Mouse (Mus musculus) MEL (cell line): ENCODE measurements around the gene Arcn1. TPM values are rescaled to one million over a fixed set of nuclear protein-coding genes. Genes with fewer than 3 reads are reported as not detected.

ENCODE experiments used
- DNase-seq: peaks from one replicate; pipeline ENCODE4 v3.0.0; 2011; ENCODE audit warnings: low read depth, low spot score
- H3K27ac ChIP-seq: 2 replicates; pipeline ENCODE4 v1.5.1; 2012; ENCODE audit warnings: low read depth, mild to moderate bottlenecking, control low read depth, low read length, moderate library complexity; ENCODE audit not compliant: control insufficient read depth
- H3K27me3 ChIP-seq, 2 experiments: fragments of 150-350 bp in 1 of 2; sonication (generic) in 1 of 2; 2 replicates each; pipeline ENCODE4 v1.6.1; 2012; ENCODE audit warnings: low read length in 2 of 2, mild to moderate bottlenecking in 2 of 2, improper control_type of control experiment in 1 of 2, moderate library complexity in 1 of 2; ENCODE audit not compliant: insufficient read depth in 2 of 2, control insufficient read depth in 1 of 2
- H3K36me3 ChIP-seq, 2 experiments: 2 replicates each; pipeline ENCODE4 v1.6.1; 2012 to 2014; ENCODE audit warnings: low read length in 2 of 2, improper control_type of control experiment in 1 of 2, inconsistent platforms in 1 of 2, mild to moderate bottlenecking in 1 of 2; ENCODE audit not compliant: insufficient read depth in 2 of 2, control insufficient read depth in 1 of 2
- H3K4me1 ChIP-seq, 2 experiments: fragments of 150-350 bp in 1 of 2; sonication (generic) in 1 of 2; 2 replicates each; pipeline ENCODE4 v1.6.1; 2012; ENCODE audit warnings: low read length in 2 of 2, improper control_type of control experiment in 1 of 2, mild to moderate bottlenecking in 1 of 2; ENCODE audit not compliant: insufficient read depth in 2 of 2, control insufficient read depth in 1 of 2
- H3K4me3 ChIP-seq, 2 experiments: fragments of 150-350 bp in 1 of 2; sonication (generic) in 1 of 2; 2 replicates each; pipeline ENCODE4 v1.5.1; 2012; ENCODE audit warnings: low read depth in 2 of 2, low read length in 2 of 2, mild to moderate bottlenecking in 2 of 2, moderate library complexity in 2 of 2, control low read depth in 1 of 2, improper control_type of control experiment in 1 of 2; ENCODE audit not compliant: control insufficient read depth in 1 of 2, insufficient read depth in 1 of 2
- H3K79me2 ChIP-seq: 2 replicates; pipeline ENCODE4 v1.6.1; 2012; ENCODE audit warnings: mild to moderate bottlenecking, low read length, moderate library complexity; ENCODE audit not compliant: control insufficient read depth, poor library complexity, insufficient read depth
- H3K9ac ChIP-seq: 2 replicates; pipeline ENCODE4 v1.6.1; 2012; ENCODE audit warnings: low read depth, mild to moderate bottlenecking, control low read depth, low read length, moderate library complexity; ENCODE audit not compliant: control insufficient read depth, poor library complexity, severe bottlenecking
- H3K9me3 ChIP-seq: fragments of 150-350 bp; sonication (generic); replicated peaks from 2 replicates; pipeline ENCODE4 v1.6.1; 2012; ENCODE audit warnings: mild to moderate bottlenecking, low read length, improper control_type of control experiment, moderate library complexity; ENCODE audit not compliant: insufficient read depth
- BHLHE40 ChIP-seq: IDR thresholded peaks from 2 replicates; pipeline ENCODE4 v1.6.1; 2012; ENCODE audit warnings: low read depth, mild to moderate bottlenecking, inconsistent platforms, low read length, improper control_type of control experiment, borderline replicate concordance
- ELF1 ChIP-seq: IDR thresholded peaks from 2 replicates; pipeline ENCODE4 v1.6.1; 2014; ENCODE audit warnings: low read depth, mild to moderate bottlenecking, inconsistent platforms, low read length, improper control_type of control experiment, moderate library complexity
- EP300 ChIP-seq, 2 experiments: IDR thresholded peaks; 2 replicates each; pipeline ENCODE4 v1.6.1; 2011; ENCODE audit warnings: improper control_type of control experiment in 2 of 2, low read length in 2 of 2, low read depth in 1 of 2, mild to moderate bottlenecking in 1 of 2
- GABPA ChIP-seq: IDR thresholded peaks from 2 replicates; pipeline ENCODE4 v1.6.1; 2012; ENCODE audit warnings: low read depth, mild to moderate bottlenecking, inconsistent platforms, low read length, improper control_type of control experiment, moderate library complexity
- GATA1 ChIP-seq: IDR thresholded peaks from 2 replicates; pipeline ENCODE4 v1.6.1; 2011; ENCODE audit warnings: low read depth, low read length, improper control_type of control experiment
- HCFC1 ChIP-seq: IDR thresholded peaks from 2 replicates; pipeline ENCODE4 v1.6.1; 2012; ENCODE audit warnings: low read depth, mild to moderate bottlenecking, inconsistent platforms, low read length, improper control_type of control experiment, moderate library complexity
- JUND ChIP-seq: IDR thresholded peaks from 2 replicates; pipeline ENCODE4 v1.6.1; 2011; ENCODE audit warnings: low read depth, mild to moderate bottlenecking, improper control_type of control experiment, low read length
- KAT2A ChIP-seq: conservative IDR thresholded peaks from 2 replicates; pipeline ENCODE4 v1.6.1; 2012; ENCODE audit warnings: low read depth, low read length, improper control_type of control experiment, inconsistent platforms
- MAFK ChIP-seq: IDR thresholded peaks from 2 replicates; pipeline ENCODE4 v1.6.1; 2011; ENCODE audit warnings: low read depth, mild to moderate bottlenecking, low read length, improper control_type of control experiment, borderline replicate concordance
- MAX ChIP-seq: IDR thresholded peaks from 2 replicates; pipeline ENCODE4 v1.6.1; 2011; ENCODE audit warnings: low read length, improper control_type of control experiment
- MAZ ChIP-seq: IDR thresholded peaks from 2 replicates; pipeline ENCODE4 v1.6.1; 2012; ENCODE audit warnings: low read depth, mild to moderate bottlenecking, inconsistent platforms, low read length, improper control_type of control experiment
- MEF2A ChIP-seq: IDR thresholded peaks from 2 replicates; pipeline ENCODE4 v1.6.1; 2014; ENCODE audit warnings: low read depth, mild to moderate bottlenecking, inconsistent platforms, low read length, improper control_type of control experiment; ENCODE audit not compliant: poor library complexity, insufficient replicate concordance, severe bottlenecking; ENCODE audit errors: extremely low read depth
- MXI1 ChIP-seq: IDR thresholded peaks from 2 replicates; pipeline ENCODE4 v1.6.1; 2011; ENCODE audit warnings: mild to moderate bottlenecking, low read depth, low read length, improper control_type of control experiment
- MYB ChIP-seq: IDR thresholded peaks from 2 replicates; pipeline ENCODE4 v1.6.1; 2011; ENCODE audit warnings: mild to moderate bottlenecking, low read depth, low read length, improper control_type of control experiment
- MYC ChIP-seq: IDR thresholded peaks from 2 replicates; pipeline ENCODE4 v1.6.1; 2011; ENCODE audit warnings: low read depth, mild to moderate bottlenecking, low read length, improper control_type of control experiment, moderate library complexity
- POLR2A ChIP-seq, 2 experiments: IDR thresholded peaks; 2 replicates each; pipeline ENCODE4 v1.6.1; 2011 to 2012; ENCODE audit warnings: low read length in 2 of 2, mild to moderate bottlenecking in 2 of 2, control low read depth in 1 of 2, improper control_type of control experiment in 1 of 2, low read depth in 1 of 2, moderate library complexity in 1 of 2; ENCODE audit not compliant: control insufficient read depth in 1 of 2, insufficient read depth in 1 of 2, poor library complexity in 1 of 2
- POLR2AphosphoS2 ChIP-seq: IDR thresholded peaks from 2 replicates; pipeline ENCODE4 v1.6.1; 2011; ENCODE audit warnings: low read length, improper control_type of control experiment
- POLR2AphosphoS5 ChIP-seq: IDR thresholded peaks from 2 replicates; pipeline ENCODE4 v1.6.1; 2012; ENCODE audit warnings: low read depth, borderline replicate concordance, mild to moderate bottlenecking, inconsistent platforms, low read length, moderate library complexity, mixed read lengths
- RAD21 ChIP-seq: IDR thresholded peaks from 2 replicates; pipeline ENCODE4 v1.6.1; 2011; ENCODE audit warnings: mild to moderate bottlenecking, low read depth, low read length, improper control_type of control experiment
- RCOR1 ChIP-seq: IDR thresholded peaks from 2 replicates; pipeline ENCODE4 v1.6.1; 2012; ENCODE audit warnings: low read depth, mild to moderate bottlenecking, inconsistent platforms, low read length, improper control_type of control experiment
- SIN3A ChIP-seq: IDR thresholded peaks from 2 replicates; pipeline ENCODE4 v1.6.1; 2012; ENCODE audit warnings: low read length, improper control_type of control experiment, inconsistent platforms
- SMC3 ChIP-seq: IDR thresholded peaks from 2 replicates; pipeline ENCODE4 v1.6.1; 2011; ENCODE audit warnings: low read depth, low read length, improper control_type of control experiment
- TCF12 ChIP-seq: IDR thresholded peaks from 2 replicates; pipeline ENCODE4 v1.6.1; 2014; ENCODE audit warnings: low read depth, mild to moderate bottlenecking, inconsistent platforms, low read length, improper control_type of control experiment, moderate library complexity
- UBTF ChIP-seq: IDR thresholded peaks from 2 replicates; pipeline ENCODE4 v1.6.1; 2012; ENCODE audit warnings: low read depth, mild to moderate bottlenecking, inconsistent platforms, low read length, improper control_type of control experiment, moderate library complexity, borderline replicate concordance; ENCODE audit not compliant: insufficient read depth
- USF1 ChIP-seq: IDR thresholded peaks from 2 replicates; pipeline ENCODE4 v1.6.1; 2014; ENCODE audit warnings: low read depth, mild to moderate bottlenecking, inconsistent platforms, low read length, improper control_type of control experiment, moderate library complexity
- USF2 ChIP-seq, 2 experiments: IDR thresholded peaks; 2 replicates each; pipeline ENCODE4 v1.6.1; 2011 to 2012; ENCODE audit warnings: improper control_type of control experiment in 2 of 2, low read length in 2 of 2, borderline replicate concordance in 1 of 2, inconsistent platforms in 1 of 2, low read depth in 1 of 2, mild to moderate bottlenecking in 1 of 2; ENCODE audit not compliant: insufficient read depth in 1 of 2
- ZKSCAN1 ChIP-seq: IDR thresholded peaks from 2 replicates; pipeline ENCODE4 v1.6.1; 2012; ENCODE audit warnings: low read depth, mild to moderate bottlenecking, inconsistent platforms, low read length, improper control_type of control experiment, moderate library complexity
- ZMIZ1 ChIP-seq: IDR thresholded peaks from 2 replicates; pipeline ENCODE4 v1.6.1; 2012; ENCODE audit warnings: low read depth, mild to moderate bottlenecking, inconsistent platforms, low read length, improper control_type of control experiment, moderate library complexity
- polyA plus RNA-seq, 2 experiments: library from polyadenylated mRNA; stranded (reverse) in 1 of 2; unstranded in 1 of 2; fragments of >175 nt in 1 of 2; fragments of >200 nt in 1 of 2; gene quantifications; 2 replicates each; pipeline versions ENCODE4 v1.2.1 to v1.2.4; 2012; ENCODE audit warnings: low replicate concordance in 2 of 2, low read depth in 1 of 2; ENCODE audit not compliant: insufficient read length in 2 of 2, insufficient read depth in 1 of 2, missing spikeins in 1 of 2
- total RNA-seq: library from RNA; depleted of rRNA; stranded (reverse); fragments of 300-350 nt; gene quantifications from 2 replicates; pipeline ENCODE4 v1.2.3, GENCODE M21; 2012

Arcn1 gene
- total and polyA plus RNA-seq, 3 experiments: 118 to 273 (median 145) TPM

DNA sequence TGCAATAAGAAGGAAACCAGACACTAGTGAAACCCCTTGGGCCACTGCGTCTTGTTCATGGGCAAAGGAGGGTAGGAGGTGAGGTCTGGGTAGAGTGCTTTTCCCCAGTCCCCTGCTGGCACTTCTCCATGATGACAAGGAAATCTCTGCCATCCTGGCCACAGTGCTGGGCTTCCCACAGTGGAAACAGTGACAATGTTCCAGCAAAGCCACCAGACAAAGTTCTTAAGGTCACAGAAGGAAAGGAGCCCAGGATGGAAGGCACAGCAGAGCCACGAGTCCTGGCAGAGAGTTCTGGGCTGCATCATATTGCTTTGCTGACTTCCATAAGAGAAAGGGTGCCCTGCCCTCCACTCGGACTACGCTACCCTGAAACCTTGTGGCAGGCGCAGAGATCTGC lies 37.9 kb upstream of the Arcn1 start:
- H3K27ac ChIP-seq: no peak overlapping the region
- no peaks in the 10 kb centered on the region for H3K79me2 ChIP-seq
- H3K4me3 ChIP-seq: no peak overlapping the region
- no peaks in the 10 kb centered on the region for H3K9me3 ChIP-seq
- TF ChIP-seq GABPA (no peak), BHLHE40 (no peak), POLR2AphosphoS5 (no peak), HCFC1 (no peak), POLR2AphosphoS2 (no peak), GATA1 (no peak), ELF1 (no peak), MEF2A (no peak), MYB (no peak), KAT2A (no peak), USF2 (IDR thresholded peaks at IDR 0.05; ENCODE audit: borderline replicate concordance in 1 of 2, insufficient read depth in 1 of 2, low read depth in 1 of 2, low read length in 2 of 2) (no peak), TCF12 (no peak), SMC3 (no peak), MYC (no peak), POLR2A (IDR thresholded peaks at IDR 0.05; ENCODE audit: control insufficient read depth in 1 of 2, insufficient read depth in 1 of 2, low read depth in 1 of 2, low read length in 2 of 2, poor library complexity in 1 of 2) (no peak), JUND (no peak), MXI1 (no peak)
- H3K27me3 ChIP-seq: no peaks in the 10 kb centered on the region
- no peak for DNase-seq
- H3K4me1 ChIP-seq: no peaks in the 10 kb centered on the region
- no peak overlapping the region for H3K9ac ChIP-seq
- peaks cover 0 to 7% of the 10 kb centered on the region in 2 experiments; a peak in 2 of 4 replicates for H3K36me3 ChIP-seq

GRCm38 (mm10) chr9:44804678-44805077 lies 37.0 kb upstream of the Arcn1 start:
- H3K9me3 ChIP-seq: no peaks in the 10 kb centered on the region

More at GRCm38 (mm10) chr9:44804678-44805077, 37.0 kb upstream of the Arcn1 start:
- TF ChIP-seq MAZ (no peak), JUND (no peak), UBTF (no peak), USF1 (no peak), ZKSCAN1 (no peak), BHLHE40 (no peak), MAFK (no peak), MAX (no peak), POLR2AphosphoS2 (no peak), RCOR1 (no peak), RAD21 (no peak), EP300 (IDR thresholded peaks at IDR 0.05; ENCODE audit: low read depth in 1 of 2, low read length in 2 of 2) (no peak), SIN3A (no peak), ELF1 (no peak), ZMIZ1 (no peak), MYB (no peak), MXI1 (no peak)
- no peak for DNase-seq
- Histone ChIP-seq H3K36me3 (peaks cover 2 to 7% of the 10 kb centered on the region in 2 experiments), H3K27me3 (no peaks in the 10 kb centered on the region), H3K27ac (no peak overlapping the region), H3K4me1 (no peaks in the 10 kb centered on the region), H3K9ac (no peak overlapping the region), H3K4me3 (no peak overlapping the region), H3K79me2 (no peaks in the 10 kb centered on the region)
